Comparison of ENCODE assay signal across 7 mouse cellular contexts in the genomic region with DNA sequence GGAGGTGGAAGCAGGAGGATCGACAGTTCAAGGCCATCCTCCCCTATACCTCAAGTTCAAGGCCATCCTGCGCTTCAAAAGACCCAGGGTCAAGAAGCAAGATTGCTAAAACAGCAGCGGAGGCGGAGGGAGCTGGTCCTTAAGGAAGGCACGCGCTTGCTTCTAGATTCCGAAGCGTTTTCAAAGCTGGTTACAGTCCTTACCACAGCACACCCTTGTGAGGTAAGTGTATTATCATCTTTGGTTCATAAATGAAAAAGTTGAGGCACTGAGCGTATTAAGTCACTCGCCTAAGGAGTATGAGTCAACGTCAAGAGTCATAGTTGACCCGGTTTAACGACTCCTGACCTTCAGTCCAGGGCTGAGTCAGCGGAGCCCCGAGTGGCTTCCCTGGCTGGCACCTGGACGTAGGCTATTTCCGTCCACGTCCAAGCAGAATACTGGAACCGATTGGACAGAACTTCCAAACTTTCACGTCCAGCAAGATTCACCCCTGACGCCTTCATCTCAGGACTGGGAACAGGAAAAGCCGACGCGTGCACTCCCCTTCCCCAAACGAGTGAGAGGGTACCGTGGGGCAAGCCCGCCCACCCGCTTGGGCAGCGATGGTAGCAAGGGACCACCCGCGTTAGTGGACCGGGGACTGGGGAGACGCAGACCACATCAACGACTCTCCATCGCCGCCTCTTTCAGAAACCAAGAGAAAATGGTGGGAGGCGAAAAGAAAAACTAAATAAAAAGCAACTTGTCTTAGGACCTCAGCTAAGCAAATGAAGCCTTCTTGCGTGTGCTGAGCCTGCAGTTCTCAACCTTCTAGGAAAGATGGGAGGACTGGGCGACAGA. TPM values are rescaled to one million over a fixed set of nuclear protein-coding genes. Genes with fewer than 3 reads are reported as not detected.
DNase-seq lines count a peak whose midpoint lies in the region; ATAC-seq lines count a peak whose summit lies in the region.

A gene (plus strand): TSS at position 107 of the 843 bp plus-strand sequence.

- ATAC-seq in activated CD4-positive, CD25-positive, alpha-beta regulatory T cell, adult 4 months, result peak; percentile 4
- peak; percentile 16 for ATAC-seq in common myeloid progenitor, adult 5-6 weeks (replicated peaks; ENCODE audit: low read depth, poor library complexity, severe bottlenecking)
- peak; percentile 16 for ATAC-seq in inflammation-experienced regulatory T-cells, adult 6 months
- peak; percentile 34 for ATAC-seq in megakaryocyte-erythroid progenitor cell, adult 5-6 weeks (replicated peaks; ENCODE audit: low FRiP score, low TSS enrichment, poor library complexity, severe bottlenecking)

- intact Hi-C loops in left cerebral cortex, postnatal 25 days (cut with DNase I), result loop anchor here (2.0 to 5.0 kb wide), 2 partner anchors 37 to 216 kb away; a partner anchor contains a TSS

- DNase-seq in gastrocnemius, postnatal 25 days, result peak; percentile 75
- DNase-seq in left cerebral cortex, postnatal 25 days (ENCODE audit: low spot score in 2 of 2), result peak in 1 of 2 experiments; percentile 28
- DNase-seq in spleen, adult 12 weeks (ENCODE audit: low spot score), result peak; percentile 22

RNA-seq across cellular contexts. Expression of the gene that starts here (rescaled TPM):
- polyA plus RNA-seq in activated CD4-positive, CD25-positive, alpha-beta regulatory T cell, adult 4 months (2017; shearing (Covaris generic)), result 100 to 1,000 TPM; 246 to 346 TPM
- total RNA-seq in common myeloid progenitor, adult 5-6 weeks (2017), result 197 and 200 TPM in 2 replicates
- total RNA-seq in gastrocnemius, postnatal 25 days (2021), result 100 to 1,000 TPM; 109 to 113 TPM
- polyA plus RNA-seq in inflammation-experienced regulatory T-cells, adult 6 months (2017; shearing (Covaris generic)), result 100 to 1,000 TPM; 233 to 405 (median 322) TPM
- 100 to 1,000 TPM; 176 to 189 TPM for total RNA-seq in left cerebral cortex, postnatal 25 days (2021)
- 208 and 348 TPM in 2 replicates for total RNA-seq in megakaryocyte-erythroid progenitor cell, adult 5-6 weeks (2014; fragmentation: Nextera tagmentation)
- total RNA-seq in megakaryocyte-erythroid progenitor cell, adult 5-6 weeks (2017), result 215 and 277 TPM in 2 replicates
